Mouse (Mus musculus) adipocyte (in vitro differentiated cells): ENCODE measurements at regions not wholly inside any gene's neighbourhood (a gene's known extent, or its start where the extent isn't known, plus 50 kb on each side); places are given as distances from the start of the nearest gene placed in this dataset.
A peak's percentile ranks its signal among the peaks of the same experiment; 100 is the strongest.

Experiments used
- DNase-seq: peaks from one replicate; pipeline ENCODE4 v3.0.0-alpha.2; 2016; ENCODE audit warnings: low spot score

GRCm38 (mm10) chr1:8097046-8097445 lies 3289.4 kb downstream of the Gm37988 start:
- no peak for DNase-seq

GRCm38 (mm10) chr1:8123021-8123420 lies 3290.9 kb upstream of the A830018L16Rik start:
- peak; percentile 16 for DNase-seq

GRCm38 (mm10) chr1:8134434-8135433 lies 3279.2 kb upstream of the A830018L16Rik start:
- peak; percentile 1 for DNase-seq

GRCm38 (mm10) chr1:8142583-8142982 lies 3271.3 kb upstream of the A830018L16Rik start:
- no peak for DNase-seq

GRCm38 (mm10) chr1:8173196-8173595 lies 3240.7 kb upstream of the A830018L16Rik start:
- no peak for DNase-seq
